Mouse (Mus musculus): ENCODE results near the gene Ptpre. TPM values are rescaled to one million over a fixed set of nuclear protein-coding genes. Genes with fewer than 3 reads are reported as not detected.

Gene Ptpre
- polyA plus RNA-seq, 1 experiment from 2014 or later: 2.3 TPM

- DNase-seq: no peak
- 68% methylated on average over 3 of the region's 3 CpGs for WGBS
- no peak for TF ChIP-seq CTCF (IDR thresholded peaks at IDR 0.05; ENCODE audit: low read depth)
Observed at GRCm38 (mm10) chr7:135535908-135536307, 1.4 kb upstream of the Ptpre start.

GRCm38 (mm10) chr7:135537948-135538741 lies 864 bp downstream of the Ptpre start:
- H3K9me3 ChIP-seq (ENCODE audit: low read depth, low read length): no peaks in the 10 kb centered on the region
- WGBS: 2% methylated on average over 71 of the region's 71 CpGs
- no peaks in the 10 kb centered on the region for H3K36me3 ChIP-seq (ENCODE audit: insufficient read depth)
- peak overlapping the region; percentile 98 for H3K4me2 ChIP-seq
- H3K4me1 ChIP-seq (ENCODE audit: insufficient read depth): no peaks in the 10 kb centered on the region
- H3K27ac ChIP-seq (ENCODE audit: low read depth): no peak overlapping the region
- peak overlapping the region; percentile 56 for H3K4me3 ChIP-seq (ENCODE audit: low read depth, low read length)
- peak overlapping the region; percentile 56 for H3K9ac ChIP-seq
- peaks cover 12% of the 10 kb centered on the region for H3K27me3 ChIP-seq (ENCODE audit: insufficient read depth, low read length)
- ATAC-seq (ENCODE audit: insufficient read depth) (peak; percentile 54), DNase-seq (peak; percentile 45)
- peak; percentile 6; the same call in 1 of the 2 replicates for TF ChIP-seq CTCF (IDR thresholded peaks at IDR 0.05; ENCODE audit: low read depth)

More at GRCm38 (mm10) chr7:135535908-135536307, 1.4 kb upstream of the Ptpre start:
- Histone ChIP-seq H3K4me3 (ENCODE audit: low read depth, low read length) (no peak overlapping the region), H3K27ac (ENCODE audit: low read depth) (no peak overlapping the region), H3K9me3 (ENCODE audit: low read depth, low read length) (no peaks in the 10 kb centered on the region), H3K4me1 (ENCODE audit: insufficient read depth) (no peaks in the 10 kb centered on the region), H3K36me3 (ENCODE audit: insufficient read depth) (no peaks in the 10 kb centered on the region), H3K4me2 (no peak overlapping the region), H3K27me3 (ENCODE audit: insufficient read depth, low read length) (peaks cover 12% of the 10 kb centered on the region), H3K9ac (no peak overlapping the region)
- ATAC-seq (ENCODE audit: insufficient read depth): no peak

GRCm38 (mm10) chr7:135539429-135539828 lies 2.1 kb downstream of the Ptpre start:
- Histone ChIP-seq H3K4me3 (ENCODE audit: low read depth, low read length) (no peak overlapping the region), H3K9me3 (ENCODE audit: low read depth, low read length) (no peaks in the 10 kb centered on the region), H3K4me2 (no peak overlapping the region), H3K27ac (ENCODE audit: low read depth) (no peak overlapping the region), H3K36me3 (ENCODE audit: insufficient read depth) (no peaks in the 10 kb centered on the region), H3K27me3 (ENCODE audit: insufficient read depth, low read length) (peaks cover 12% of the 10 kb centered on the region), H3K4me1 (ENCODE audit: insufficient read depth) (no peaks in the 10 kb centered on the region), H3K9ac (no peak overlapping the region)
- no peak for DNase-seq
- ATAC-seq (ENCODE audit: insufficient read depth): no peak
- 70% methylated on average over 2 of the region's 2 CpGs for WGBS
- no peak for TF ChIP-seq CTCF (IDR thresholded peaks at IDR 0.05; ENCODE audit: low read depth)

- Histone ChIP-seq H3K4me3 (ENCODE audit: low read depth, low read length) (no peak overlapping the region), H3K9me3 (ENCODE audit: low read depth, low read length) (no peaks in the 10 kb centered on the region), H3K4me1 (ENCODE audit: insufficient read depth) (no peaks in the 10 kb centered on the region; the same call in 1 of the 2 replicates), H3K27ac (ENCODE audit: low read depth) (no peak overlapping the region), H3K4me2 (no peak overlapping the region), H3K27me3 (ENCODE audit: insufficient read depth, low read length) (peaks cover 12% of the 10 kb centered on the region), H3K9ac (no peak overlapping the region), H3K36me3 (ENCODE audit: insufficient read depth) (no peaks in the 10 kb centered on the region)
- 51% methylated on average over 3 of the region's 3 CpGs for WGBS
- no peak for TF ChIP-seq CTCF (IDR thresholded peaks at IDR 0.05; ENCODE audit: low read depth)
- ATAC-seq (ENCODE audit: insufficient read depth) (no peak), DNase-seq (peak; percentile 67)
Observed at GRCm38 (mm10) chr7:135542235-135542634, 5.0 kb downstream of the Ptpre start.

- no peaks in the 10 kb centered on the region for H3K36me3 ChIP-seq (ENCODE audit: insufficient read depth)
Observed at GRCm38 (mm10) chr7:135543033-135543432, 5.8 kb downstream of the Ptpre start.

GRCm38 (mm10) chr7:135544321-135544720 lies 7.0 kb downstream of the Ptpre start:
- no peak for ATAC-seq (ENCODE audit: insufficient read depth)
- Histone ChIP-seq H3K27me3 (ENCODE audit: insufficient read depth, low read length) (no peaks in the 10 kb centered on the region), H3K9ac (no peak overlapping the region), H3K4me3 (ENCODE audit: low read depth, low read length) (no peak overlapping the region), H3K4me1 (ENCODE audit: insufficient read depth) (peaks cover 3% of the 10 kb centered on the region; the same call in 1 of the 2 replicates), H3K27ac (ENCODE audit: low read depth) (no peak overlapping the region), H3K4me2 (no peak overlapping the region), H3K36me3 (ENCODE audit: insufficient read depth) (no peaks in the 10 kb centered on the region), H3K9me3 (ENCODE audit: low read depth, low read length) (no peaks in the 10 kb centered on the region)
- no peak for TF ChIP-seq CTCF (IDR thresholded peaks at IDR 0.05; ENCODE audit: low read depth)
- DNase-seq: no peak
- 86% methylated on average over 6 of the region's 6 CpGs for WGBS

More at GRCm38 (mm10) chr7:135543033-135543432, 5.8 kb downstream of the Ptpre start:
- Histone ChIP-seq H3K4me3 (ENCODE audit: low read depth, low read length) (no peak overlapping the region), H3K27me3 (ENCODE audit: insufficient read depth, low read length) (peaks cover 12% of the 10 kb centered on the region), H3K4me1 (ENCODE audit: insufficient read depth) (peaks cover 3% of the 10 kb centered on the region; the same call in 1 of the 2 replicates), H3K9ac (no peak overlapping the region), H3K9me3 (ENCODE audit: low read depth, low read length) (no peaks in the 10 kb centered on the region), H3K27ac (ENCODE audit: low read depth) (no peak overlapping the region), H3K4me2 (no peak overlapping the region)
- 42% methylated on average over 3 of the region's 3 CpGs for WGBS
- no peak for TF ChIP-seq CTCF (IDR thresholded peaks at IDR 0.05; ENCODE audit: low read depth)
- ATAC-seq (ENCODE audit: insufficient read depth): no peak
- peak; percentile 11 for DNase-seq

- H3K27me3 ChIP-seq (ENCODE audit: insufficient read depth, low read length): no peaks in the 10 kb centered on the region
- no peaks in the 10 kb centered on the region for H3K36me3 ChIP-seq (ENCODE audit: insufficient read depth)
- no peak overlapping the region for H3K9ac ChIP-seq
- H3K4me3 ChIP-seq (ENCODE audit: low read depth, low read length): no peak overlapping the region
- H3K9me3 ChIP-seq (ENCODE audit: low read depth, low read length): no peaks in the 10 kb centered on the region
- no peak overlapping the region; the same call in 1 of the 2 replicates for H3K4me2 ChIP-seq
- H3K27ac ChIP-seq (ENCODE audit: low read depth): peak overlapping the region; percentile 82
- DNase-seq (peak; percentile 46), ATAC-seq (ENCODE audit: insufficient read depth) (peak; percentile 72; the same call in 1 of the 2 replicates)
- WGBS: 40% methylated on average over 7 of the region's 7 CpGs
- peaks cover 3% of the 10 kb centered on the region; the same call in 1 of the 2 replicates for H3K4me1 ChIP-seq (ENCODE audit: insufficient read depth)
- no peak for TF ChIP-seq CTCF (IDR thresholded peaks at IDR 0.05; ENCODE audit: low read depth)
Observed at GRCm38 (mm10) chr7:135545957-135546356, 8.7 kb downstream of the Ptpre start.

Data from lung, embryonic 14.5 days (tissue).